Mouse (Mus musculus) lung, adult 2 months (tissue): ENCODE measurements at regions not wholly inside any gene's neighbourhood (a gene's known extent, or its start where the extent isn't known, plus 50 kb on each side); places are given as distances from the start of the nearest gene placed in this dataset.

ENCODE experiments used
- CTCF ChIP-seq: fragments of 200-500 bp; IDR thresholded peaks from 2 replicates; pipeline ENCODE4 v1.5.1; 2011; ENCODE audit warnings: mild to moderate bottlenecking, low read length, control low read depth; ENCODE audit not compliant: insufficient read depth
- POLR2A ChIP-seq: fragments of 200-500 bp; IDR thresholded peaks from 2 replicates; pipeline ENCODE4 v1.6.1; 2011; ENCODE audit warnings: low read depth, mild to moderate bottlenecking, control low read depth, low read length, borderline replicate concordance; ENCODE audit errors: extremely low read depth

DNA sequence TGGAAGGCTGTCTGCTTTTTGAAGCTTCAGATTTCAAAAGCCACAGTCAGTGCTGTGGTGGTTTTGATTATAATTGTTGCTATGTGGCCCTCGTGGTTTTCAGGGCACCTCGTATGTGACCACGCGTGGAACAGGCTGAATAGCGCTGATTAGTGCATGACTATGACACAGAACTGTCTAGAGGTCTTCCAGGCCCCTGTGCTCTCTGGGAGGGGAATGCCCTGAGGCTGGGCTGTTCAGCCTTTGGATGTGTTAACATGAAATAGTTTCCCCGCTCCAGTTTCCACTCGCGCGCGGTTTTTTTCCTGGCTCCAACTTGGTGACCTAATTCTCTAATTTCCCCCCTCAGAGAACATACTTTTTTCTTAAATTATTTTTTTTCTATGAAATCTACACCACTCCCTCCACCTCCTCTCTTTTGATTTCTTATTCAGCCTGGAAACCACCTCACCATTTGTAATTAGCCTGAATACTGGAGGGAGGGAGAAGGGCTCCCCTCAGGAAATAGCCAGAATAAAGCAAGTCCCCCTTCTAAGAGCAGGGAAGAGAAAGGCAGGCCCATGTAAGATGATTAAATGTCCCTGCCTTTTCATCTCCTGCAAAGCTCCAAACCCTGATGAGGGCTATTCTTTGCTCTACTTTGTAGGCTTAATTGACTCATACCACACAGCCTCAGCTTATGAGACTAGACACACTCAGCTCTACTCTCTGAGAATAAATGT, 156.0 kb upstream of the Btg1 start:
- TF ChIP-seq POLR2A (no peak), CTCF (no peak)
